Mouse (Mus musculus): ENCODE data around the gene Pdlim4.
"Not testable (repeated sequence)": the region's sequence is repeated elsewhere in the genome, so short reads cannot be mapped to it uniquely, and the experiment has no call there.

Pdlim4 gene

DNA sequence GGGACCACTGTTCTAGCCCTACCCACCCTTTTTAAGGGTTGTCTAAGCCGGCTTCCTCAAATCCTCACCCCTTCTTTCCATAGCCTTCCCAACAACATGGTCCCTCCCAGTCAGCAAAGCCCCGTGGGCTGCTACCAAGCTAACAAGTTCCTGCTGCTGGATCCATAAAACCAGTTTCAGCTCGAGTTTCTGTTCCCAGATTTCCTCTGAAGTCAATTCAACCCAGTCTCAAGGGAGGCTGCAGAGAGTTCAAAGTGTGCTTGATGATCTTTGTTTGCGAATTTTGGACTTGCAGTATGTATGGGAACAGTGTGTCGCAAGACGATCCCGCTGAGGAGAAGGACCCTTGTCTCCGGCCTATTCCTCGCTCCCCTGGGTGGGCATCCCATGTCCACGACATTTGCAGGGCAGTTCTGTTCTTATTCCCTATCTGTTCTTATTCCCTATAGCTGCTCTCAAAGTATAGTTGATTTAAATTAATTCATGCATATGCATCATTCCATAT, 60.3 kb downstream of the Pdlim4 start:
- DNase-seq, result no peak

DNA sequence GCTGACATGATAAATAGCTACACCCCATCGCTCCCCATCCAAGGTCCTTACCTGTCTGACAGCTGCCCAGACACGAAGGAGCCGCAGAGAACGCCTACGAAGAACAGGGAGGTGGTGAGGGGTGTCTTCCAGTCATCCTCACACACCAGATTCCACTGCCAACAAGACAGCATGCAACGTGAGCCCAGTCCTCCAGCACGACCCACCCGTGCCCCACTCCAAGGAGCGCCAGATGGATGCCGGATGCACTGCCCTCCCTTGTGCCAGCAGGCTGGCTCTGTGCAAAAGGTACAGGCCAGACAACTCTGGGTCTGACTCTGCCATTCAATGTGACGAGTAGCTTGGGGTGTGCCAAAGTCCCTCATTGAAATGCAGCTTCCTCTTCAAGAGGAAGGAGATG, 61.1 kb downstream of the Pdlim4 start:
- DNase-seq, result no peak

- no peak for DNase-seq
Measured at GRCm38 (mm10) chr11:54006901-54007300, 61.9 kb downstream of the Pdlim4 start.

GRCm38 (mm10) chr11:54006362-54006761, 62.5 kb downstream of the Pdlim4 start:
- not testable (repeated sequence) for DNase-seq

Measured in thymus, adult 18-20 months (tissue).